Mouse (Mus musculus) layer of hippocampus, postnatal 36 days (tissue): ENCODE data around the gene Esr1. TPM values are rescaled to one million over a fixed set of nuclear protein-coding genes. Genes with fewer than 3 reads are reported as not detected.
A peak's percentile ranks its signal among the peaks of the same experiment; 100 is the strongest.

Experiments
- DNase-seq, 2 experiments: peaks; one replicate each; pipeline ENCODE4 v3.0.0; 2022
- total RNA-seq, 2 experiments: library from RNA; stranded (reverse); gene quantifications; 2 replicates each; pipeline ENCODE4 v1.2.3; 2021

Esr1 gene
- total RNA-seq, 2 experiments from 2014 or later = 2.3 to 2.7 TPM

GRCm38 (mm10) chr10:4847523-4847922, 236.1 kb downstream of the Esr1 start:
- DNase-seq = no peak

- DNase-seq = no peak
Measured at GRCm38 (mm10) chr10:4849881-4850280, 238.5 kb downstream of the Esr1 start.

GRCm38 (mm10) chr10:4875076-4875737, 263.8 kb downstream of the Esr1 start:
- no peak for DNase-seq

- no peak for DNase-seq
Measured at GRCm38 (mm10) chr10:4881391-4881790, 270.0 kb downstream of the Esr1 start.

GRCm38 (mm10) chr10:4885506-4885905, 274.1 kb downstream of the Esr1 start:
- no peak for DNase-seq

- DNase-seq = no peak
Measured at GRCm38 (mm10) chr10:4885961-4886360, 274.6 kb downstream of the Esr1 start.

- DNase-seq = no peak
Measured at GRCm38 (mm10) chr10:4893475-4893874, 282.1 kb downstream of the Esr1 start.

GRCm38 (mm10) chr10:4897789-4898188, 286.4 kb downstream of the Esr1 start:
- DNase-seq = no peak

- no peak for DNase-seq
Measured at GRCm38 (mm10) chr10:4900324-4900723, 288.9 kb downstream of the Esr1 start.

GRCm38 (mm10) chr10:4909271-4909670, 297.9 kb downstream of the Esr1 start:
- DNase-seq = no peak

GRCm38 (mm10) chr10:4910451-4910850, 299.1 kb downstream of the Esr1 start:
- no peak for DNase-seq

GRCm38 (mm10) chr10:4919046-4919445, 307.7 kb downstream of the Esr1 start:
- DNase-seq = no peak

- DNase-seq = no peak
Measured at GRCm38 (mm10) chr10:4923616-4924015, 312.2 kb downstream of the Esr1 start.

- peak in 1 of 2 experiments; percentile 32 for DNase-seq
Measured at GRCm38 (mm10) chr10:4924391-4924790, 313.0 kb downstream of the Esr1 start.

- DNase-seq = no peak
Measured at GRCm38 (mm10) chr10:4943148-4943547, 331.8 kb downstream of the Esr1 start.

GRCm38 (mm10) chr10:4944725-4945124, 333.3 kb downstream of the Esr1 start:
- DNase-seq = no peak

- no peak for DNase-seq
Measured at GRCm38 (mm10) chr10:4965768-4966167, 354.4 kb downstream of the Esr1 start.

GRCm38 (mm10) chr10:4971156-4971555, 359.8 kb downstream of the Esr1 start:
- DNase-seq = no peak

GRCm38 (mm10) chr10:4971586-4971985, 360.2 kb downstream of the Esr1 start:
- no peak for DNase-seq

- no peak for DNase-seq
Measured at GRCm38 (mm10) chr10:4972026-4972425, 360.6 kb downstream of the Esr1 start.

- no peak for DNase-seq
Measured at GRCm38 (mm10) chr10:4974246-4974645, 362.9 kb downstream of the Esr1 start.

GRCm38 (mm10) chr10:4976557-4976956, 365.2 kb downstream of the Esr1 start:
- DNase-seq = no peak

GRCm38 (mm10) chr10:4977374-4977773, 366.0 kb downstream of the Esr1 start:
- no peak for DNase-seq

GRCm38 (mm10) chr10:4983919-4984318, 372.5 kb downstream of the Esr1 start:
- no peak for DNase-seq

- DNase-seq = no peak
Measured at GRCm38 (mm10) chr10:4993802-4994201, 382.4 kb downstream of the Esr1 start.
